Mouse (Mus musculus): ENCODE measurements around the gene Zfp54.
"Not testable (repeated sequence)": the region's sequence is repeated elsewhere in the genome, so short reads cannot be mapped to it uniquely, and the experiment has no call there.

Gene Zfp54

DNA sequence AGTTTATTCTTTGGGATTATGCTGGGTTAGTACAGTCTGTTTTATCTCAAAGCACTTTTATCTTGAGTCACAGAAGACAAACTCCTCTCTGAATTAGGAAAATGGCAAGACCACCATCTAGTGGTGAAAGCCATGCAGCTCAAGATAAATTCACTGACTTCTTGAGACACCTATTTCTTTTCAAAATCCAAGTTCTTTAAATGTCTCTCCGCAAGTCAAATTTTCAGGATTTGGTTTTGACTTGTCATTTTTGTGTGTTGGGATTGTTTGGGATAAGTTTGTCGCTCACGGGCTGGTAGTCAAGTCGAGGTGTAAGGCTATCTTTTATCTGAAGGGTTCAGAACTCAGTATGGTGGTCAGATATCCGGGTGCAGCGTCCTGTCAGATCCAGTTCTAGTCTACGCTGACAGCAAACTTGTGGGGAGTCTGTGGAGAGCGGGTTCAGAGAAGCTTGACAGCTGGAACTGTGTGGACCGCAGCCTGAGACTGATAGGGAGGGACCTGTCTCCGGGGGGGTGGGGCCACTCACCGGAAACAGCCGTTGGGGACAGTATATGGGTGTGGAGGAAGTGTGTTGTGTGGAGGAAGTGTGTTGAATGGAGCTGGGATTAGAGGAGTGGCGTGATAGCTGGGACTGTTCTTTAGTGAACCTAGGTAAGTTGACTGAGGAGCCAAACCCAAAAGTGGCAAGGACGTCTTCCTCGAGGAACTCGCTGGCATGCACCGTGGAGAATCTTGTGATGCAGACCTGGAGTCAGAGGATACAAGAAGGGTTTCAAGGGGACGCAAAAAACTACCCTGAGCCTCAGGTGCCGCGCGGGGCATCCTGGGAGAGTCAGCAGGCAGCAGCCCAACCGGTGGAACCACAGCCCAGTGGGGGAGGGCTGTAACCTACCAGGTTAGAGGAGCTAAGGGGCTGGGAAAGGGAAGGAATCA is at the start of gene Zfp54:
TSS of gene Zfp54 (plus strand) at position 564 of the 936 bp plus-strand sequence.
- DNase-seq: peak; percentile 82

DNA sequence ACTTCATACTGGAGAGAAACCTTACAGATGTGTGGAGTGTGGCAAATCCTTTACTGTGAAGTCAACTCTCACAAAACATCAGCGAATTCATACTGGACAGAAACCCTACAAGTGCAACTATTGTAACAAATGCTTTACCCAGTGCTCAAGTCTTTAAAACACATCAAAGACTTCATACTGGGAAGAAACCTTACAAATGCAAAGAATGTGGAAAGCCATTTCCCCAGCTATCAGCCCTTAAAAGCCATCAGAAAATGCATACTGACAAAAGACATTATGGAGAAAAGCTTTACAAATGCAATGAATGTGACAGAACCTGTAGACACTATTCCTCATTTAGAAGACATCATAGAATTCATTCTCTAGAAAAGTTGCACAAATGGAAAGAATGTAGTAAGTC is 47.7 kb upstream of the Zfp54 start:
- no peak for DNase-seq

DNA sequence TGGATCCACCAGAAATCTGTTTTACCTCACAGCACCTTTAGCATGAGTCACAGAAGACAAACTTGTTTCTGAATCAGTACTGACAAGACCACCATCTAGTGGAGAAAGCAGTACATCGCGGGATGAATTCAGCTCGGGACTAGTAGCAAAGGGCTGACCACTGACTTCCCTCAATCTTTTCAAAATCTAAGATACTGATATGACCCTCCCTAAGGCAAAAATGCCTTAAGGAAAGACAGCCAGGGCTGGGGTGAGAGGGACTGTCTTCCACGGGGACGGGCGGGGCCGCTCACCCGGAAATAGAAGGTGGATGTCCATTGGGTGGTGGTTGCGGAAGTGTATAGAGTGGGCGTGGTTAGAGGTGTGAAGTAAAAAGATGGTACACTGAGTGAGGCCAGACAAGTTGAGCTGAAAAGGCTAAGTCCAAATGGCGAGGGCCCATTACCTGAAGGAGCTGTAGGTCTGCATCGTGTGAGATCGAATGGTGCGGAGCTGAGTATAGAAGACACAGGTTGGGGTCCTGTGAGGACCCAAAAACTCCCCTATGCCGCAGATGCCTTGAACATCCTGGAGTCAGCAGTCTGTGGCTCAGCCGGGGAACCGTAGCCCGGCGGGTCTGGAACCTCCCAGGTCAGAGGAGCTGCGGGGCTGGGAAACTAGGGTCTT is 39.5 kb upstream of the Zfp54 start, which contains the start of gene Zfp677:
TSS of gene Zfp677 (plus strand) at position 358 of the 666 bp plus-strand sequence.
- DNase-seq: peak; percentile 78

GRCm38 (mm10) chr17:21384057-21384411 is 39.0 kb upstream of the Zfp54 start:
- no peak for DNase-seq

DNA sequence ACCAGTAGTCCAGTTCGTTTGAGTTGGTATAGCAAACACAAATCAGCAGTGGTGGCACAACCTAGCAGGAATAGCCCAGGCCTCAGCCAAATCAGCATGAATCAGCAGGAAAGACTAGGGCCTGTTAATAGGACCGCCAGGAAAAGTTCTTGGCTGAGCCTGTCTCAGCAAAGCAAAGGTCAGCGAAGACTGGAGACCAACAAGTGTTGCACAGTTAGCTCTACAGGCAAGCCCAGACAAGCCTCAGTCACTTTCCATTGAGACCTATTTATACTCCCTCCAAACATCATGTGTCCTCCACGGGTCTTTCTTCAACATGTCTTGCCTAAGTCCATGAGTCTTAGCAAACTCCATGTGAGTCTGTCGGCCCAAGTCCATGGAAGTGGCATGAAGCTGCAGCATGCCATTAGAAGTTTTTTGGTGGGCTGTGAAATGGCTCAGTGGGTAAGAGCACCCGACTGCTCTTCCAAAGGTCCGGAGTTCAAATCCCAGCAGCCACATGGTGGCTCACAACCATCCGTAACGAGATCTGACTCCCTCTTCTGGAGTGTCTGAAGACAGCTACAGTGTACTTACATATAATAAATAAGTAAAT is 15.9 kb downstream of the Zfp54 start:
- not testable (repeated sequence) for DNase-seq

- DNase-seq: peak; percentile 85
Measured at GRCm38 (mm10) chr17:21449669-21450068, 26.6 kb downstream of the Zfp54 start.

- peak; percentile 96 for DNase-seq
Measured at GRCm38 (mm10) chr17:21450138-21450704, 27.2 kb downstream of the Zfp54 start, which contains the start of gene Zfp51. TSS of gene Zfp51 (plus strand) at chr17:21450374.

DNA sequence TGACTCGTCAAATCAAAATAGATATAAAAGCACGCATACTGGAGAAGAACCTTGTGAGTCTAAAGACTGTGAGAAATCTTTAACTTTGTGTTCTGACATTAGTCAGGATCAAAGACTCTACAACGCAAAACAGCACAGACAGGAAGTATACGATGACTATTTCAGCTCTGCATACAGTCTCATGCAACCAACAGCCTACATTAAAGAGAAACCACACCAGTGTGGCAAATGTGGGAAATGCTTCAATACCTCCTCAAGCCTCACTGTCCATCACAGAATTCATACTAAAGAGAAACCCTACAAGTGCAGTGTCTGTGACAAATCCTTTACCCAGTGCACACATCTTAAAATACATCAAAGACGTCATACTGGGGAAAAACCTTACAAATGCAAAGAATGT is 40.5 kb downstream of the Zfp54 start:
- DNase-seq: no peak

- no peak for DNase-seq
Measured at GRCm38 (mm10) chr17:21472032-21472652, 49.1 kb downstream of the Zfp54 start.

- no peak for DNase-seq
Measured at GRCm38 (mm10) chr17:21472653-21473307, 49.8 kb downstream of the Zfp54 start.

DNA sequence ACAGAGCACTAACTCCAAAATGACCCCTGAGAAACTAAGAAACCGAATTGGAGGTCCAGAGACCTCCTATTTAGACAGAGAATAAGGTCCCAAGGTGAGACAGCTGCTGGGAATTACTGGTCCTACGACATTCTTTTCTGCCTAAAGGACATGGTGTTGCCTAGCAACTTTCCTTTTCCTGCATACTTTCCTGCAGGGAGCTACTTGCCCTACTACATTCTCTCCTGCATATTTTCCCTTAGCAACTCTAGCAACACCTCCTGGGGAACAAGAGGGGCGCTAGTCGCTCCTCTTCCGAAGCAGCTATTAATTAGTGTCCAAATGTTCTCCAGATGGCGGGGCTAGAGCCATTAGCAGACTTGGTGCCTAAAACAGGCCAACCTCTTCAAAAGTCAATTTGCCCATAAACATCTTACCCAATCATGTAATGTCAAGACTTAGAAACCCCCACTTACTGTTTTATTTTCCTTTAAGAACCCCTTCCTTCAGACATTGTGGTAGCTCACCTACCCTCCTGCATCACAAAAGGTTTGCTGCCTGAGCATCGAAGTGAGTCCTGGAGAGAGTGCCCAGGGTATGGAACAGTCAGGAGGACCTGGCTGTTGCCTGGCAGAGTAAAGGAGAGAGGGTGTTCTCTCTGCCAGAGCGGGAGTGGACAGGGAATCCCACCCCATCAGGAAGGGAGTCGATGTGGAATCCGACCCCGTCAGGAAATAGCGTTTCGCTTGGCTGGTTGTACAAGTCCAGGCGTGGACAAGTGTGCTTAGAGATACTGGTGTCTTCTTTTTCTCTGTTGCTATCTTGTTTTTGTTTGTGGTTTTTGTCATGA is 50.5 kb downstream of the Zfp54 start:
- DNase-seq: peak; percentile 73

- peak; percentile 17 for DNase-seq
Measured at GRCm38 (mm10) chr17:21474729-21475128, 51.7 kb downstream of the Zfp54 start.

GRCm38 (mm10) chr17:21475290-21475689 is 52.3 kb downstream of the Zfp54 start:
- DNase-seq: not testable (repeated sequence)

DNA sequence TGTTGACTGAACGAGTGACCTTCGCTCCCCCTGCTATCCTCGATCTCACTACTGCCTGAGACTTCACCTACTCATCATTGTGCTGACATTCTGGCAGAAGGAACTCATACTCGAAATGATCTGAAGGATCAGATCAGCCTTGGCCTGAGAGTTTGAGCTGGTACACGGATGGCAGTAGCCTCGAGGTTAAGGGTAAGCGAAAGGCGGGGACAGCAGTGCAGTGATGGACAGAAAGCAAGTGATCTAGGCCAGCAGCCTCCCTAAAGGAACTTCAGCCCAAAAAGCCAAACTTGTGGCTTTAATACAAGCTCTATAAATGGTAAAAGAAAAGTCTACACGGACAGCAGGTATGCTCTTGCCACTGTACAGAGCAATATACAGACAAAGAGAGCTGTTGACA is 53.3 kb downstream of the Zfp54 start:
- DNase-seq: not testable (repeated sequence)

DNA sequence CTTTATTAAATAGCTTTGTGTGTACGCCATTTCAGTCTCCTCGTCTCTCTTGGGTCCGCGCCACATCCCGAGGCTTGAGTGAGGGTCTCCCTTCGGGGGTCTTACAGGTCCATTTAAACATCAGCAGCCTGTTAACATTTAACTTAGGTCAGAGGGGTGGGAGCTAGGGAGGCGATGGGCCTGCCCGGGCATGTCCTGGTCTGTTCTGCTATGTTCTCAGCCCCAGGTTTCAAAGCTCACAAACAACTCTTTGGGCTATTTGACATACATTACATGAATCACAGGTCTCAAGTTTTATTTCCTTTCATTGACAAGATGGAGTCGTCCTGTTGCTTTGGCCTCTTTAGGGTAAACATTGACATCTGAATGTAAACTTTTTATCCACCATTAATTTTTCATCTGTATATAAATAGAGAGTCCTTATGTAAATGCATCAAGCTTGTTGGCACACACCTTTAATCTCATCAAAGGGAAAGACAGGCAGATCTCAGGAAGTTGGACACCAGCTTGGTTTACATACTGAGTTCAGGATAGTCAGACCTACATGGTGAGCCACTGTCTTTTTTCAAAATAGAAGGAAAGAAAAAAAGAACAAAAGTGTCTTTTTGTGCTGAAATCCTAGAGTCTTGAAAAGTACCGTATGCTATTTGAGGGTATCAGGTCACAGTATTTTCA is 55.2 kb downstream of the Zfp54 start:
- DNase-seq: not testable (repeated sequence)

Measured in kidney, postnatal 14 days (tissue).